Mouse (Mus musculus): Measurements from ENCODE around the gene Igbp1. TPM values are rescaled to one million over a fixed set of nuclear protein-coding genes. Genes with fewer than 3 reads are reported as not detected.

Gene Igbp1
- 26.4 and 28.9 TPM in 2 replicates for polyA plus RNA-seq (2015; fragmentation: Nextera tagmentation; extraction: Ambion mirVana)

- no peaks in the 10 kb centered on the region for H3K9me3 ChIP-seq (ENCODE audit: control insufficient read depth, low read length)
- H3K36me3 ChIP-seq (ENCODE audit: control insufficient read depth, insufficient read depth) = 0 out of 2 replicates have a peak, but pooled peaks cover 2% of the 10 kb centered on the region
- H3K9ac ChIP-seq (replicated peaks; ENCODE audit: low read depth, low read length) = peak within 1 kb of the TSS; percentile 41
- H3K4me3 ChIP-seq (replicated peaks; ENCODE audit: low read length) = peak within 1 kb of the TSS; percentile 51
- no peaks in the 10 kb centered on the region for H3K27me3 ChIP-seq (replicated peaks; ENCODE audit: control insufficient read depth, insufficient read depth, low read length)
- peak within 1 kb of the TSS; percentile 62 for H3K4me2 ChIP-seq (ENCODE audit: low read length)
- peak; percentile 99 for ATAC-seq
- peaks cover 8% of the 10 kb centered on the region for H3K4me1 ChIP-seq (replicated peaks; ENCODE audit: control insufficient read depth, insufficient read depth, low read length)
- WGBS = 19% methylated on average over 32 of the region's 32 CpGs
- no peak within 1 kb of the TSS for H3K27ac ChIP-seq (ENCODE audit: low read length)
Observed at GRCm38 (mm10) chrX:100494068-100494978, at the start of gene Igbp1. Gene Igbp1, plus strand, starts transcription at chrX:100494291.

- no peak for ATAC-seq
- WGBS = 71% methylated on average over 4 of the region's 4 CpGs
- no peak overlapping the region for H3K4me2 ChIP-seq (ENCODE audit: low read length)
Observed at GRCm38 (mm10) chrX:100468047-100468446, 26.0 kb upstream of the Igbp1 start.

GRCm38 (mm10) chrX:100470126-100470525, 24.0 kb upstream of the Igbp1 start:
- no peaks in the 10 kb centered on the region for H3K27me3 ChIP-seq (replicated peaks; ENCODE audit: control insufficient read depth, insufficient read depth, low read length)
- H3K36me3 ChIP-seq (ENCODE audit: control insufficient read depth, insufficient read depth) = no peaks in the 10 kb centered on the region
- ATAC-seq = no peak
- no peak overlapping the region for H3K27ac ChIP-seq (ENCODE audit: low read length)
- H3K4me1 ChIP-seq (replicated peaks; ENCODE audit: control insufficient read depth, insufficient read depth, low read length) = no peaks in the 10 kb centered on the region
- no peak overlapping the region for H3K9ac ChIP-seq (replicated peaks; ENCODE audit: low read depth, low read length)
- 87% methylated on average over 3 of the region's 3 CpGs for WGBS
- no peak overlapping the region for H3K4me3 ChIP-seq (replicated peaks; ENCODE audit: low read length)
- no peak overlapping the region for H3K4me2 ChIP-seq (ENCODE audit: low read length)
- H3K9me3 ChIP-seq (ENCODE audit: control insufficient read depth, low read length) = no peaks in the 10 kb centered on the region

More at GRCm38 (mm10) chrX:100468047-100468446, 26.0 kb upstream of the Igbp1 start:
- no peak overlapping the region for H3K27ac ChIP-seq (ENCODE audit: low read length)
- no peak overlapping the region for H3K4me3 ChIP-seq (replicated peaks; ENCODE audit: low read length)
- H3K9ac ChIP-seq (replicated peaks; ENCODE audit: low read depth, low read length) = no peak overlapping the region
- no peaks in the 10 kb centered on the region for H3K36me3 ChIP-seq (ENCODE audit: control insufficient read depth, insufficient read depth)
- no peaks in the 10 kb centered on the region for H3K27me3 ChIP-seq (replicated peaks; ENCODE audit: control insufficient read depth, insufficient read depth, low read length)
- H3K9me3 ChIP-seq (ENCODE audit: control insufficient read depth, low read length) = no peaks in the 10 kb centered on the region
- no peaks in the 10 kb centered on the region for H3K4me1 ChIP-seq (replicated peaks; ENCODE audit: control insufficient read depth, insufficient read depth, low read length)

GRCm38 (mm10) chrX:100471491-100471890, 22.6 kb upstream of the Igbp1 start:
- no peaks in the 10 kb centered on the region for H3K27me3 ChIP-seq (replicated peaks; ENCODE audit: control insufficient read depth, insufficient read depth, low read length)

GRCm38 (mm10) chrX:100475569-100476223, 18.4 kb upstream of the Igbp1 start:
- Histone ChIP-seq H3K4me1 (replicated peaks; ENCODE audit: control insufficient read depth, insufficient read depth, low read length) (no peaks in the 10 kb centered on the region), H3K27ac (ENCODE audit: low read length) (no peak overlapping the region), H3K36me3 (ENCODE audit: control insufficient read depth, insufficient read depth) (no peaks in the 10 kb centered on the region), H3K4me2 (ENCODE audit: low read length) (no peak overlapping the region), H3K9me3 (ENCODE audit: control insufficient read depth, low read length) (no peaks in the 10 kb centered on the region), H3K27me3 (replicated peaks; ENCODE audit: control insufficient read depth, insufficient read depth, low read length) (no peaks in the 10 kb centered on the region), H3K9ac (replicated peaks; ENCODE audit: low read depth, low read length) (no peak overlapping the region), H3K4me3 (replicated peaks; ENCODE audit: low read length) (no peak overlapping the region)
- WGBS = 55% methylated on average over 4 of the region's 4 CpGs
- no peak for ATAC-seq

More at GRCm38 (mm10) chrX:100471491-100471890, 22.6 kb upstream of the Igbp1 start:
- Histone ChIP-seq H3K9me3 (ENCODE audit: control insufficient read depth, low read length) (no peaks in the 10 kb centered on the region), H3K4me1 (replicated peaks; ENCODE audit: control insufficient read depth, insufficient read depth, low read length) (no peaks in the 10 kb centered on the region), H3K9ac (replicated peaks; ENCODE audit: low read depth, low read length) (no peak overlapping the region), H3K4me2 (ENCODE audit: low read length) (no peak overlapping the region), H3K36me3 (ENCODE audit: control insufficient read depth, insufficient read depth) (no peaks in the 10 kb centered on the region), H3K27ac (ENCODE audit: low read length) (no peak overlapping the region), H3K4me3 (replicated peaks; ENCODE audit: low read length) (no peak overlapping the region)
- ATAC-seq = no peak
- 87% methylated on average over 3 of the region's 3 CpGs for WGBS

GRCm38 (mm10) chrX:100480317-100480716, 13.8 kb upstream of the Igbp1 start:
- ATAC-seq = peak; percentile 88
- Histone ChIP-seq H3K27me3 (replicated peaks; ENCODE audit: control insufficient read depth, insufficient read depth, low read length) (no peaks in the 10 kb centered on the region), H3K4me3 (replicated peaks; ENCODE audit: low read length) (no peak overlapping the region), H3K27ac (ENCODE audit: low read length) (no peak overlapping the region), H3K4me2 (ENCODE audit: low read length) (no peak overlapping the region), H3K9ac (replicated peaks; ENCODE audit: low read depth, low read length) (no peak overlapping the region), H3K9me3 (ENCODE audit: control insufficient read depth, low read length) (no peaks in the 10 kb centered on the region), H3K4me1 (replicated peaks; ENCODE audit: control insufficient read depth, insufficient read depth, low read length) (no peaks in the 10 kb centered on the region), H3K36me3 (ENCODE audit: control insufficient read depth, insufficient read depth) (no peaks in the 10 kb centered on the region)
- 39% methylated on average over 3 of the region's 3 CpGs for WGBS

- Histone ChIP-seq H3K9ac (replicated peaks; ENCODE audit: low read depth, low read length) (peak overlapping the region; percentile 26), H3K36me3 (ENCODE audit: control insufficient read depth, insufficient read depth) (no peaks in the 10 kb centered on the region), H3K4me2 (ENCODE audit: low read length) (peak overlapping the region; percentile 56), H3K4me1 (replicated peaks; ENCODE audit: control insufficient read depth, insufficient read depth, low read length) (peaks cover 8% of the 10 kb centered on the region), H3K9me3 (ENCODE audit: control insufficient read depth, low read length) (no peaks in the 10 kb centered on the region), H3K4me3 (replicated peaks; ENCODE audit: low read length) (peak overlapping the region; percentile 51), H3K27me3 (replicated peaks; ENCODE audit: control insufficient read depth, insufficient read depth, low read length) (no peaks in the 10 kb centered on the region; the same call in 1 of the 2 replicates), H3K27ac (ENCODE audit: low read length) (no peak overlapping the region)
- ATAC-seq = no peak; the same call in 1 of the 2 replicates
- 17% methylated on average over 22 of the region's 22 CpGs for WGBS
Observed at GRCm38 (mm10) chrX:100493500-100494067, 507 bp upstream of the Igbp1 start.

- Histone ChIP-seq H3K36me3 (ENCODE audit: control insufficient read depth, insufficient read depth) (0 out of 2 replicates have a peak, but pooled peaks cover under 1% of the 10 kb centered on the region), H3K9me3 (ENCODE audit: control insufficient read depth, low read length) (no peaks in the 10 kb centered on the region), H3K4me1 (replicated peaks; ENCODE audit: control insufficient read depth, insufficient read depth, low read length) (no peaks in the 10 kb centered on the region), H3K9ac (replicated peaks; ENCODE audit: low read depth, low read length) (no peak overlapping the region), H3K27ac (ENCODE audit: low read length) (no peak overlapping the region), H3K4me3 (replicated peaks; ENCODE audit: low read length) (no peak overlapping the region), H3K4me2 (ENCODE audit: low read length) (no peak overlapping the region), H3K27me3 (replicated peaks; ENCODE audit: control insufficient read depth, insufficient read depth, low read length) (no peaks in the 10 kb centered on the region)
- no peak for ATAC-seq
- 84% methylated on average over 5 of the region's 5 CpGs for WGBS
Observed at GRCm38 (mm10) chrX:100504175-100504851, 10.2 kb downstream of the Igbp1 start.
